In genomic region chr4:124310594-124310993, GRCm38 (mm10) we compare ENCODE assay signal across 14 mouse cellular contexts.
DNase-seq lines count a peak whose midpoint lies in the region; ATAC-seq and TF ChIP-seq lines count a peak whose summit lies in the region.
"Had no signal": no experiment of that assay in that cellular context is flagged by ENCODE, and none has a peak within 500 bp of the region (broad histone marks: within the 10 kb centered on the region; RNA-seq: fewer than 3 reads in every experiment).

No protein-coding gene starts in this region.

- peaks cover 7% of the 10 kb centered on the region for H3K4me1 ChIP-seq in heart, embryonic 13.5 days
- H3K4me1 ChIP-seq in heart, adult 2 months (ENCODE audit: control insufficient read depth, insufficient read depth, low read length) = no peaks in the 10 kb centered on the region
- peaks cover 10% of the 10 kb centered on the region; the same call in 1 of the 2 replicates for H3K4me1 ChIP-seq in forebrain, embryonic 14.5 days (ENCODE audit: control insufficient read depth, insufficient read depth, low read length)
- H3K4me1 ChIP-seq: heart, embryonic 15.5 days; intestine, embryonic 15.5 days; liver, embryonic 15.5 days had no signal

- 0 out of 2 replicates have a peak, but pooled peaks cover 3% of the 10 kb centered on the region for H3K9me3 ChIP-seq in heart, embryonic 13.5 days
- no peaks in the 10 kb centered on the region for H3K9me3 ChIP-seq in forebrain, embryonic 14.5 days (replicated peaks; ENCODE audit: control insufficient read depth, low read length)
- H3K9me3 ChIP-seq: embryonic facial prominence, embryonic 13.5 days; heart, embryonic 15.5 days; intestine, embryonic 15.5 days; liver, embryonic 15.5 days had no signal

- TF ChIP-seq POLR2A in heart, adult 2 months (IDR thresholded peaks at IDR 0.05; ENCODE audit: insufficient read depth, low read depth, low read length) = no peak

- no peak overlapping the region for H3K27ac ChIP-seq in heart, embryonic 13.5 days (replicated peaks)
- no peak overlapping the region for H3K27ac ChIP-seq in heart, adult 2 months
- H3K27ac ChIP-seq in forebrain, embryonic 14.5 days (ENCODE audit: low read depth, low read length) = no peak overlapping the region
- H3K27ac ChIP-seq: embryonic facial prominence, embryonic 13.5 days; heart, embryonic 15.5 days; intestine, embryonic 15.5 days; liver, embryonic 15.5 days had no signal

- no peak overlapping the region for H3K4me3 ChIP-seq in heart, embryonic 13.5 days
- H3K4me3 ChIP-seq in heart, adult 2 months = no peak overlapping the region
- H3K4me3 ChIP-seq in forebrain, embryonic 14.5 days (ENCODE audit: low read depth, low read length) = no peak overlapping the region
- H3K4me3 ChIP-seq: embryonic facial prominence, embryonic 13.5 days; heart, embryonic 15.5 days; intestine, embryonic 15.5 days; liver, embryonic 15.5 days had no signal

- H3K79me2 ChIP-seq in heart, adult 2 months (replicated peaks; ENCODE audit: control insufficient read depth, insufficient read depth, low read length) = no peaks in the 10 kb centered on the region

- intact Hi-C loops in heart, adult 2 months (cut with DNase I) = no loop called here

- ATAC-seq in heart, embryonic 13.5 days (ENCODE audit: extremely low read depth, insufficient number of reproducible peaks, low FRiP score, low TSS enrichment) = no peak
- peak; percentile 57 for ATAC-seq in forebrain, embryonic 14.5 days
- ATAC-seq: intestine, embryonic 15.5 days had no signal

- DNase-seq in heart, adult 2 months = no peak
- peak; percentile 11 for DNase-seq in forebrain, embryonic 14.5 days (ENCODE audit: low spot score)
- DNase-seq in mesoderm, embryonic 11.5 days (ENCODE audit: low read depth, low spot score) = peak; percentile 54
- DNase-seq in retina, postnatal 1 day = peak; percentile 60
- no peak for DNase-seq in spleen, postnatal 36 days (ENCODE audit: low spot score in 2 of 2)
- no peak for DNase-seq in cerebellum, adult 11 months
- DNase-seq: lung, postnatal 4 days; right cerebral cortex, postnatal 25 days; thymus, postnatal 14 days had no signal

- H3K9ac ChIP-seq in heart, embryonic 13.5 days = no peak overlapping the region
- no peak overlapping the region for H3K9ac ChIP-seq in heart, adult 2 months (ENCODE audit: low read depth, low read length)
- no peak overlapping the region for H3K9ac ChIP-seq in forebrain, embryonic 14.5 days (ENCODE audit: low read length)
- H3K9ac ChIP-seq: embryonic facial prominence, embryonic 13.5 days; heart, embryonic 15.5 days; intestine, embryonic 15.5 days; liver, embryonic 15.5 days had no signal

- no peak for TF ChIP-seq CTCF in heart, adult 2 months (IDR thresholded peaks at IDR 0.05)

- peaks cover 11% of the 10 kb centered on the region for H3K27me3 ChIP-seq in heart, embryonic 13.5 days (replicated peaks)
- H3K27me3 ChIP-seq in heart, adult 2 months (ENCODE audit: control insufficient read depth, insufficient read depth, low read length) = no peaks in the 10 kb centered on the region
- H3K27me3 ChIP-seq in forebrain, embryonic 14.5 days (replicated peaks; ENCODE audit: control insufficient read depth, insufficient read depth, low read length) = no peaks in the 10 kb centered on the region
- H3K27me3 ChIP-seq: embryonic facial prominence, embryonic 13.5 days; heart, embryonic 15.5 days had no signal

- no peak for TF ChIP-seq EP300 in heart, adult 2 months (IDR thresholded peaks at IDR 0.05; ENCODE audit: insufficient read depth, low read depth, low read length)

- peak overlapping the region; percentile 31; the same call in 1 of the 2 replicates for H3K4me2 ChIP-seq in heart, embryonic 13.5 days
- H3K4me2 ChIP-seq in forebrain, embryonic 14.5 days (ENCODE audit: low read length) = no peak overlapping the region
- H3K4me2 ChIP-seq: embryonic facial prominence, embryonic 13.5 days; heart, embryonic 15.5 days; intestine, embryonic 15.5 days; liver, embryonic 15.5 days had no signal

- 4% methylated on average over 10 of the region's 10 CpGs for WGBS in heart, embryonic 13.5 days
- 13% methylated on average over 10 of the region's 10 CpGs for WGBS in heart, adult 2 months
- WGBS in forebrain, embryonic 14.5 days = 11% methylated on average over 10 of the region's 10 CpGs

- no peaks in the 10 kb centered on the region for H3K36me3 ChIP-seq in heart, embryonic 13.5 days
- H3K36me3 ChIP-seq in heart, adult 2 months (ENCODE audit: control insufficient read depth, insufficient read depth, low read length) = no peaks in the 10 kb centered on the region
- H3K36me3 ChIP-seq in forebrain, embryonic 14.5 days (ENCODE audit: control insufficient read depth, insufficient read depth, low read length) = no peaks in the 10 kb centered on the region
- H3K36me3 ChIP-seq: embryonic facial prominence, embryonic 13.5 days; heart, embryonic 15.5 days; intestine, embryonic 15.5 days; liver, embryonic 15.5 days had no signal

Comparison
In these comparisons a context has a peak if more than half of its experiments do, and no peak if none do; other contexts are left out.
1. DNase-seq: peak in forebrain, embryonic 14.5 days (single experiment), mesoderm, embryonic 11.5 days (single experiment) and retina, postnatal 1 day (single experiment); none in heart, adult 2 months (0 of 2), spleen, postnatal 36 days (0 of 2) and cerebellum, adult 11 months (single experiment).